Mouse (Mus musculus): ENCODE results near the gene Trim41. TPM values are rescaled to one million over a fixed set of nuclear protein-coding genes. Genes with fewer than 3 reads are reported as not detected.

Trim41 gene
- total and polyA plus RNA-seq, 3 experiments = 13.8 to 56.6 (median 56.5) TPM

- Histone ChIP-seq H3K9me3 (replicated peaks) (no peaks in the 10 kb centered on the region), H3K27me3 (ENCODE audit: insufficient read depth, low read length) (no peaks in the 10 kb centered on the region), H3K36me3 (replicated peaks) (peaks cover 100% of the 10 kb centered on the region), H3K4me1 (ENCODE audit: insufficient read depth, low read depth, low read length) (peaks cover 71% of the 10 kb centered on the region), H3K4me3 (ENCODE audit: low read depth, low read length) (no peak overlapping the region)
- DNase-seq (ENCODE audit: low spot score) = no peak
- TF ChIP-seq POLR2AphosphoS5 (IDR thresholded peaks at IDR 0.05; ENCODE audit: insufficient replicate concordance, low read depth, low read length) (0 out of 2 replicates have a peak, but pooled peaks have one; percentile 11), GATA1 (IDR thresholded peaks at IDR 0.05; ENCODE audit: borderline replicate concordance, low read length) (no peak)
- no peak for ATAC-seq (ENCODE audit: extremely low read depth, insufficient number of reproducible peaks, low FRiP score, poor library complexity, severe bottlenecking)
Measured at GRCm38 (mm10) chr11:48809434-48809830, 7.7 kb downstream of the Trim41 start.

GRCm38 (mm10) chr11:48808737-48809433 is 8.3 kb downstream of the Trim41 start:
- Histone ChIP-seq H3K27me3 (ENCODE audit: insufficient read depth, low read length) (no peaks in the 10 kb centered on the region), H3K4me1 (ENCODE audit: insufficient read depth, low read depth, low read length) (peaks cover 72% of the 10 kb centered on the region), H3K4me3 (ENCODE audit: low read depth, low read length) (no peak overlapping the region; the same call in 1 of the 2 replicates), H3K9me3 (replicated peaks) (no peaks in the 10 kb centered on the region), H3K36me3 (replicated peaks) (peaks cover 100% of the 10 kb centered on the region)
- DNase-seq (ENCODE audit: low spot score) (no peak), ATAC-seq (ENCODE audit: extremely low read depth, insufficient number of reproducible peaks, low FRiP score, poor library complexity, severe bottlenecking) (no peak)
- 0 out of 2 replicates have a peak, but pooled peaks have one; percentile 55 for TF ChIP-seq POLR2AphosphoS5 (IDR thresholded peaks at IDR 0.05; ENCODE audit: insufficient replicate concordance, low read depth, low read length)
- no peak for TF ChIP-seq CTCF (IDR thresholded peaks at IDR 0.05; ENCODE audit: low read depth, low read length)
- TF ChIP-seq GATA2 (IDR thresholded peaks at IDR 0.05; ENCODE audit: borderline replicate concordance, low read depth, low read length) = no peak
- no peak for TF ChIP-seq GATA1 (IDR thresholded peaks at IDR 0.05; ENCODE audit: borderline replicate concordance, low read length)
- no peak for TF ChIP-seq TAL1 (conservative IDR thresholded peaks at IDR 0.05; ENCODE audit: low read depth, low read length)

- DNase-seq (ENCODE audit: low spot score) (no peak), ATAC-seq (ENCODE audit: extremely low read depth, insufficient number of reproducible peaks, low FRiP score, poor library complexity, severe bottlenecking) (no peak)
- peaks cover 73% of the 10 kb centered on the region for H3K4me1 ChIP-seq (ENCODE audit: insufficient read depth, low read depth, low read length)
- TF ChIP-seq POLR2AphosphoS5 (IDR thresholded peaks at IDR 0.05; ENCODE audit: insufficient replicate concordance, low read depth, low read length) (0 out of 2 replicates have a peak, but pooled peaks have one; percentile 37), TAL1 (conservative IDR thresholded peaks at IDR 0.05; ENCODE audit: low read depth, low read length) (no peak), GATA2 (IDR thresholded peaks at IDR 0.05; ENCODE audit: borderline replicate concordance, low read depth, low read length) (no peak), CTCF (IDR thresholded peaks at IDR 0.05; ENCODE audit: low read depth, low read length) (no peak)
- no peaks in the 10 kb centered on the region for H3K27me3 ChIP-seq (ENCODE audit: insufficient read depth, low read length)
- H3K36me3 ChIP-seq (replicated peaks) = peaks cover 100% of the 10 kb centered on the region
- no peaks in the 10 kb centered on the region for H3K9me3 ChIP-seq (replicated peaks)
- H3K4me3 ChIP-seq (ENCODE audit: low read depth, low read length) = no peak overlapping the region
Measured at GRCm38 (mm10) chr11:48808304-48808646, 8.9 kb downstream of the Trim41 start.

- Histone ChIP-seq H3K27me3 (ENCODE audit: insufficient read depth, low read length) (no peaks in the 10 kb centered on the region), H3K4me1 (ENCODE audit: insufficient read depth, low read depth, low read length) (peaks cover 74% of the 10 kb centered on the region), H3K9me3 (replicated peaks) (no peaks in the 10 kb centered on the region), H3K4me3 (ENCODE audit: low read depth, low read length) (peak overlapping the region; percentile 36; the same call in 1 of the 2 replicates), H3K36me3 (replicated peaks) (peaks cover 100% of the 10 kb centered on the region)
- DNase-seq (ENCODE audit: low spot score) = no peak
- 0 out of 2 replicates have a peak, but pooled peaks have one; percentile 10 for ATAC-seq (ENCODE audit: extremely low read depth, insufficient number of reproducible peaks, low FRiP score, poor library complexity, severe bottlenecking)
- TF ChIP-seq GATA1 (IDR thresholded peaks at IDR 0.05; ENCODE audit: borderline replicate concordance, low read length) = no peak
- no peak; the same call in 1 of the 2 replicates for TF ChIP-seq POLR2AphosphoS5 (IDR thresholded peaks at IDR 0.05; ENCODE audit: insufficient replicate concordance, low read depth, low read length)
- no peak for TF ChIP-seq TAL1 (conservative IDR thresholded peaks at IDR 0.05; ENCODE audit: low read depth, low read length)
- TF ChIP-seq GATA2 (IDR thresholded peaks at IDR 0.05; ENCODE audit: borderline replicate concordance, low read depth, low read length) = no peak
- TF ChIP-seq CTCF (IDR thresholded peaks at IDR 0.05; ENCODE audit: low read depth, low read length) = no peak
Measured at GRCm38 (mm10) chr11:48807563-48808303, 9.4 kb downstream of the Trim41 start.

GRCm38 (mm10) chr11:48806856-48807562 is 10.1 kb downstream of the Trim41 start:
- ATAC-seq (ENCODE audit: extremely low read depth, insufficient number of reproducible peaks, low FRiP score, poor library complexity, severe bottlenecking) (no peak), DNase-seq (ENCODE audit: low spot score) (no peak)
- Histone ChIP-seq H3K9me3 (replicated peaks) (no peaks in the 10 kb centered on the region), H3K4me1 (ENCODE audit: insufficient read depth, low read depth, low read length) (peaks cover 76% of the 10 kb centered on the region), H3K27me3 (ENCODE audit: insufficient read depth, low read length) (no peaks in the 10 kb centered on the region), H3K4me3 (ENCODE audit: low read depth, low read length) (peak overlapping the region; percentile 36; the same call in 1 of the 2 replicates), H3K36me3 (replicated peaks) (peaks cover 100% of the 10 kb centered on the region)
- TF ChIP-seq GATA1 (IDR thresholded peaks at IDR 0.05; ENCODE audit: borderline replicate concordance, low read length) (no peak), GATA2 (IDR thresholded peaks at IDR 0.05; ENCODE audit: borderline replicate concordance, low read depth, low read length) (no peak), POLR2AphosphoS5 (IDR thresholded peaks at IDR 0.05; ENCODE audit: insufficient replicate concordance, low read depth, low read length) (peak; percentile 90)

GRCm38 (mm10) chr11:48804922-48805321 is 12.2 kb downstream of the Trim41 start:
- H3K4me3 ChIP-seq (ENCODE audit: low read depth, low read length) = no peak overlapping the region; the same call in 1 of the 2 replicates
- H3K4me1 ChIP-seq (ENCODE audit: insufficient read depth, low read depth, low read length) = peaks cover 63% of the 10 kb centered on the region
- DNase-seq (ENCODE audit: low spot score) = no peak
- ATAC-seq (ENCODE audit: extremely low read depth, insufficient number of reproducible peaks, low FRiP score, poor library complexity, severe bottlenecking) = no peak
- H3K9me3 ChIP-seq (replicated peaks) = no peaks in the 10 kb centered on the region
- peaks cover 95% of the 10 kb centered on the region for H3K36me3 ChIP-seq (replicated peaks)
- no peaks in the 10 kb centered on the region for H3K27me3 ChIP-seq (ENCODE audit: insufficient read depth, low read length)
- TF ChIP-seq TAL1 (conservative IDR thresholded peaks at IDR 0.05; ENCODE audit: low read depth, low read length) (no peak), GATA2 (IDR thresholded peaks at IDR 0.05; ENCODE audit: borderline replicate concordance, low read depth, low read length) (no peak), CTCF (IDR thresholded peaks at IDR 0.05; ENCODE audit: low read depth, low read length) (no peak), GATA1 (IDR thresholded peaks at IDR 0.05; ENCODE audit: borderline replicate concordance, low read length) (no peak), POLR2AphosphoS5 (IDR thresholded peaks at IDR 0.05; ENCODE audit: insufficient replicate concordance, low read depth, low read length) (no peak)
